19 mouse cellular contexts compared by ENCODE assay signal in genomic region chr3:97934331-97935300, GRCm38 (mm10). TPM values are rescaled to one million over a fixed set of nuclear protein-coding genes. Genes with fewer than 3 reads are reported as not detected.
DNase-seq lines count a peak whose midpoint lies in the region; TF ChIP-seq lines count a peak whose summit lies in the region.
"Had no signal": no experiment of that assay in that cellular context is flagged by ENCODE, and none has a peak within 500 bp of the region (broad histone marks: within the 10 kb centered on the region; RNA-seq: fewer than 3 reads in every experiment).

No protein-coding gene starts in this region.

- TF ChIP-seq CTCF in thymus, adult 2 months (IDR thresholded peaks at IDR 0.05; ENCODE audit: borderline replicate concordance, control insufficient read depth, extremely low read depth, insufficient read depth, low read length, poor library complexity): no peak

- TF ChIP-seq POLR2A in thymus, adult 2 months (IDR thresholded peaks at IDR 0.05; ENCODE audit: control insufficient read depth, extremely low read depth, insufficient read depth, low read length, poor library complexity): no peak
- TF ChIP-seq POLR2A in myocyte (IDR thresholded peaks at IDR 0.05; ENCODE audit: insufficient read length, low read depth): no peak

- no peak overlapping the region for H3ac ChIP-seq in myocyte (ENCODE audit: control insufficient read depth, insufficient read length)

- H3K4me1 ChIP-seq in thymus, adult 2 months (replicated peaks; ENCODE audit: control insufficient read depth, insufficient read depth, low read length): peaks cover 26% of the 10 kb centered on the region

- no peaks in the 10 kb centered on the region for H3K27me3 ChIP-seq in thymus, adult 2 months (ENCODE audit: control insufficient read depth, insufficient read depth, low read length)
- no peaks in the 10 kb centered on the region for H3K27me3 ChIP-seq in myocyte (ENCODE audit: control insufficient read depth, insufficient read depth, insufficient read length)
- H3K27me3 ChIP-seq: embryonic facial prominence, embryonic 12.5 days; hindbrain, embryonic 15.5 days; kidney, embryonic 15.5 days; limb, embryonic 15.5 days; liver, embryonic 15.5 days had no signal

- peak overlapping the region; percentile 63 for H3K4me2 ChIP-seq in myocyte (ENCODE audit: low read depth)
- H3K4me2 ChIP-seq: embryonic facial prominence, embryonic 12.5 days; heart, embryonic 13.5 days; hindbrain, embryonic 15.5 days; kidney, embryonic 15.5 days; limb, embryonic 15.5 days; midbrain, embryonic 12.5 days had no signal

- H3K79me2 ChIP-seq in myocyte (ENCODE audit: control insufficient read depth, insufficient read depth): no peaks in the 10 kb centered on the region

- DNase-seq in heart, adult 11 months: peak; percentile 64
- DNase-seq in heart, adult 9 months (ENCODE audit: low spot score in 2 of 2): no peak
- peak; percentile 27 for DNase-seq in thymus, postnatal 0 days (ENCODE audit: low spot score)
- DNase-seq in thymus, adult 2 months: no peak
- peak; percentile 42 for DNase-seq in embryo, embryonic 11 days
- no peak for DNase-seq in kidney, postnatal 36 days
- no peak for DNase-seq in right cerebral cortex, postnatal 14 days
- DNase-seq: cerebellum, adult 9-11 months; forebrain, postnatal 0 days; lung, postnatal 36 days; thymus, postnatal 36 days had no signal

- no peak overlapping the region for H3K27ac ChIP-seq in thymus, adult 2 months (ENCODE audit: control insufficient read depth, insufficient read depth, low read length)
- H3K27ac ChIP-seq: embryonic facial prominence, embryonic 12.5 days; heart, embryonic 13.5 days; hindbrain, embryonic 15.5 days; limb, embryonic 15.5 days; midbrain, embryonic 12.5 days had no signal

- no peaks in the 10 kb centered on the region for H3K36me3 ChIP-seq in thymus, adult 2 months (ENCODE audit: control insufficient read depth, insufficient read depth, low read length)
- H3K36me3 ChIP-seq in myocyte (ENCODE audit: control insufficient read depth, insufficient read depth): no peaks in the 10 kb centered on the region
- H3K36me3 ChIP-seq: embryonic facial prominence, embryonic 12.5 days; heart, embryonic 13.5 days; hindbrain, embryonic 15.5 days; kidney, embryonic 15.5 days; limb, embryonic 15.5 days; liver, embryonic 15.5 days; midbrain, embryonic 12.5 days had no signal

- H3K4me3 ChIP-seq in thymus, adult 2 months (ENCODE audit: control insufficient read depth, insufficient read depth, low read length): no peak overlapping the region
- H3K4me3 ChIP-seq in myocyte: no peak overlapping the region
- H3K4me3 ChIP-seq: embryonic facial prominence, embryonic 12.5 days; heart, embryonic 13.5 days; hindbrain, embryonic 15.5 days; kidney, embryonic 15.5 days; limb, embryonic 15.5 days; liver, embryonic 15.5 days; midbrain, embryonic 12.5 days had no signal

- WGBS in thymus, adult 2 months: 79% methylated on average over 6 of the region's 6 CpGs

TF ChIP-seq in myocyte, 11 proteins besides CTCF, POLR2A, EP300 and RAD21:
- TF ChIP-seq TCF12 (IDR thresholded peaks at IDR 0.05; ENCODE audit: insufficient read depth, poor library complexity, severe bottlenecking) (peak; percentile 91), TCF3 (IDR thresholded peaks at IDR 0.05; ENCODE audit: insufficient read length, low read depth) (peak; percentile 37), CEBPB (IDR thresholded peaks at IDR 0.05; ENCODE audit: insufficient read depth, poor library complexity, severe bottlenecking) (0 out of 2 replicates have a peak, but pooled peaks have one; percentile 29), MAX (IDR thresholded peaks at IDR 0.05; ENCODE audit: low read depth) (no peak), MYOD1 (IDR thresholded peaks at IDR 0.05; ENCODE audit: control insufficient read depth in 1 of 3, insufficient read length in 2 of 3, low read depth in 2 of 3) (peak; percentile 97 to 99 (median 98)), MYOG (IDR thresholded peaks at IDR 0.05; ENCODE audit: control insufficient read depth in 1 of 3, insufficient read depth in 1 of 3, insufficient read length in 2 of 3, low read depth in 2 of 3) (peak in 2 of 3 experiments; percentile 53 to 56)

RNA-seq across cellular contexts. Expression of gene Sec22b, which starts 33.6 kb away (rescaled TPM):
- polyA plus RNA-seq in thymus, postnatal 0 days (2015; fragmentation: Nextera tagmentation; extraction: Ambion mirVana): 108 and 112 TPM in 2 replicates
- 35.2 and 36.6 TPM in 2 replicates for polyA plus RNA-seq in thymus, adult 2 months (2012; rRNA removed)
- polyA plus RNA-seq in myocyte (2012; fragmentation: generic; extraction: Trizol): 55.6 TPM

RNA-seq across cellular contexts. Expression of gene Pde4dip, which starts 46.1 kb away (rescaled TPM):
- polyA plus RNA-seq in thymus, postnatal 0 days (2015; fragmentation: Nextera tagmentation; extraction: Ambion mirVana): 7.3 and 8.8 TPM in 2 replicates
- polyA plus RNA-seq in thymus, adult 2 months (2012; rRNA removed): 18.7 and 56.2 TPM in 2 replicates
- polyA plus RNA-seq in myocyte (2012; fragmentation: generic; extraction: Trizol): 134 TPM

Comparison
In these comparisons a context has a peak if more than half of its experiments do, and no peak if none do; other contexts are left out.
1. DNase-seq: peak in heart, adult 11 months (single experiment), thymus, postnatal 0 days (single experiment) and embryo, embryonic 11 days (single experiment); none in heart, adult 9 months (0 of 2), thymus, adult 2 months (single experiment), kidney, postnatal 36 days (0 of 2) and right cerebral cortex, postnatal 14 days (single experiment).